Mouse (Mus musculus): ENCODE results near the gene Tenm4. TPM values are rescaled to one million over a fixed set of nuclear protein-coding genes. Genes with fewer than 3 reads are reported as not detected.

Tenm4 gene
- polyA plus RNA-seq, 2 experiments: 12.7 to 37.4 TPM

GRCm38 (mm10) chr7:96582752-96583151 lies 411.7 kb downstream of the Tenm4 start:
- H3K4me2 ChIP-seq (replicated peaks; ENCODE audit: low read depth, low read length, severe bottlenecking): no peak overlapping the region
- H3K4me1 ChIP-seq (ENCODE audit: control insufficient read depth, insufficient read depth, low read length): peaks cover 12% of the 10 kb centered on the region
- no peak overlapping the region for H3K9ac ChIP-seq (ENCODE audit: low read depth, low read length, severe bottlenecking)
- H3K27ac ChIP-seq (replicated peaks; ENCODE audit: low read depth, low read length): no peak overlapping the region
- H3K27me3 ChIP-seq (ENCODE audit: control insufficient read depth, insufficient read depth, low read length): no peaks in the 10 kb centered on the region
- no peak for DNase-seq (ENCODE audit: low spot score)
- H3K4me3 ChIP-seq (replicated peaks; ENCODE audit: low read length): no peak overlapping the region
- H3K36me3 ChIP-seq (ENCODE audit: control insufficient read depth, insufficient read depth, low read length): no peaks in the 10 kb centered on the region
- no peak for ATAC-seq (ENCODE audit: low FRiP score, low read depth)
- TF ChIP-seq POLR2A (IDR thresholded peaks at IDR 0.05; ENCODE audit: borderline replicate concordance, extremely low read depth, insufficient read depth, insufficient read length): no peak
- 36% methylated on average over 6 of the region's 6 CpGs for WGBS
- no peaks in the 10 kb centered on the region for H3K9me3 ChIP-seq (ENCODE audit: control insufficient read depth, low read length)

- TF ChIP-seq POLR2A (IDR thresholded peaks at IDR 0.05; ENCODE audit: borderline replicate concordance, extremely low read depth, insufficient read depth, insufficient read length): no peak
- Histone ChIP-seq H3K9me3 (ENCODE audit: control insufficient read depth, low read length) (no peaks in the 10 kb centered on the region), H3K27ac (replicated peaks; ENCODE audit: low read depth, low read length) (no peak overlapping the region), H3K27me3 (ENCODE audit: control insufficient read depth, insufficient read depth, low read length) (no peaks in the 10 kb centered on the region), H3K4me2 (replicated peaks; ENCODE audit: low read depth, low read length, severe bottlenecking) (no peak overlapping the region), H3K36me3 (ENCODE audit: control insufficient read depth, insufficient read depth, low read length) (no peaks in the 10 kb centered on the region), H3K4me3 (replicated peaks; ENCODE audit: low read length) (no peak overlapping the region), H3K9ac (ENCODE audit: low read depth, low read length, severe bottlenecking) (no peak overlapping the region), H3K4me1 (ENCODE audit: control insufficient read depth, insufficient read depth, low read length) (peaks cover 9% of the 10 kb centered on the region)
- ATAC-seq (ENCODE audit: low FRiP score, low read depth) (no peak), DNase-seq (ENCODE audit: low spot score) (no peak)
Measured at GRCm38 (mm10) chr7:96587403-96587802, 416.4 kb downstream of the Tenm4 start.

GRCm38 (mm10) chr7:96588567-96588966 lies 417.5 kb downstream of the Tenm4 start:
- WGBS: 46% methylated on average over 6 of the region's 6 CpGs
- Histone ChIP-seq H3K9ac (ENCODE audit: low read depth, low read length, severe bottlenecking) (no peak overlapping the region), H3K4me2 (replicated peaks; ENCODE audit: low read depth, low read length, severe bottlenecking) (no peak overlapping the region), H3K9me3 (ENCODE audit: control insufficient read depth, low read length) (no peaks in the 10 kb centered on the region), H3K4me3 (replicated peaks; ENCODE audit: low read length) (no peak overlapping the region), H3K27me3 (ENCODE audit: control insufficient read depth, insufficient read depth, low read length) (no peaks in the 10 kb centered on the region), H3K36me3 (ENCODE audit: control insufficient read depth, insufficient read depth, low read length) (no peaks in the 10 kb centered on the region), H3K4me1 (ENCODE audit: control insufficient read depth, insufficient read depth, low read length) (peaks cover 9% of the 10 kb centered on the region), H3K27ac (replicated peaks; ENCODE audit: low read depth, low read length) (no peak overlapping the region)
- DNase-seq (ENCODE audit: low spot score): peak; percentile 66
- peak; percentile 79; the same call in 1 of the 2 replicates for ATAC-seq (ENCODE audit: low FRiP score, low read depth)
- TF ChIP-seq POLR2A (IDR thresholded peaks at IDR 0.05; ENCODE audit: borderline replicate concordance, extremely low read depth, insufficient read depth, insufficient read length): no peak

GRCm38 (mm10) chr7:96595535-96596295 lies 424.7 kb downstream of the Tenm4 start:
- Histone ChIP-seq H3K27ac (replicated peaks; ENCODE audit: low read depth, low read length) (no peak overlapping the region), H3K9ac (ENCODE audit: low read depth, low read length, severe bottlenecking) (no peak overlapping the region), H3K4me1 (ENCODE audit: control insufficient read depth, insufficient read depth, low read length) (peaks cover 6% of the 10 kb centered on the region; the same call in 1 of the 2 replicates), H3K4me2 (replicated peaks; ENCODE audit: low read depth, low read length, severe bottlenecking) (no peak overlapping the region), H3K4me3 (replicated peaks; ENCODE audit: low read length) (no peak overlapping the region), H3K9me3 (ENCODE audit: control insufficient read depth, low read length) (no peaks in the 10 kb centered on the region), H3K27me3 (ENCODE audit: control insufficient read depth, insufficient read depth, low read length) (no peaks in the 10 kb centered on the region), H3K36me3 (ENCODE audit: control insufficient read depth, insufficient read depth, low read length) (no peaks in the 10 kb centered on the region)
- WGBS: 60% methylated on average over 9 of the region's 9 CpGs
- no peak for ATAC-seq (ENCODE audit: low FRiP score, low read depth)
- TF ChIP-seq POLR2A (IDR thresholded peaks at IDR 0.05; ENCODE audit: borderline replicate concordance, extremely low read depth, insufficient read depth, insufficient read length): no peak
- DNase-seq (ENCODE audit: low spot score): no peak

- Histone ChIP-seq H3K27ac (replicated peaks; ENCODE audit: low read depth, low read length) (no peak overlapping the region), H3K4me2 (replicated peaks; ENCODE audit: low read depth, low read length, severe bottlenecking) (no peak overlapping the region), H3K27me3 (ENCODE audit: control insufficient read depth, insufficient read depth, low read length) (no peaks in the 10 kb centered on the region), H3K9me3 (ENCODE audit: control insufficient read depth, low read length) (no peaks in the 10 kb centered on the region), H3K4me3 (replicated peaks; ENCODE audit: low read length) (no peak overlapping the region), H3K36me3 (ENCODE audit: control insufficient read depth, insufficient read depth, low read length) (no peaks in the 10 kb centered on the region), H3K9ac (ENCODE audit: low read depth, low read length, severe bottlenecking) (no peak overlapping the region), H3K4me1 (ENCODE audit: control insufficient read depth, insufficient read depth, low read length) (peaks cover 6% of the 10 kb centered on the region; the same call in 1 of the 2 replicates)
- 25% methylated on average over 9 of the region's 9 CpGs for WGBS
- no peak for TF ChIP-seq POLR2A (IDR thresholded peaks at IDR 0.05; ENCODE audit: borderline replicate concordance, extremely low read depth, insufficient read depth, insufficient read length)
- ATAC-seq (ENCODE audit: low FRiP score, low read depth) (no peak), DNase-seq (ENCODE audit: low spot score) (no peak)
Measured at GRCm38 (mm10) chr7:96596402-96597195, 425.6 kb downstream of the Tenm4 start.

All from limb, embryonic 14.5 days (tissue).